Mouse (Mus musculus): ENCODE data around the gene Rnd3. TPM values are rescaled to one million over a fixed set of nuclear protein-coding genes. Genes with fewer than 3 reads are reported as not detected.

Rnd3 gene
- polyA plus RNA-seq (2015; fragmentation: Nextera tagmentation; extraction: Ambion mirVana): 73.4 and 105 TPM in 2 replicates

DNA sequence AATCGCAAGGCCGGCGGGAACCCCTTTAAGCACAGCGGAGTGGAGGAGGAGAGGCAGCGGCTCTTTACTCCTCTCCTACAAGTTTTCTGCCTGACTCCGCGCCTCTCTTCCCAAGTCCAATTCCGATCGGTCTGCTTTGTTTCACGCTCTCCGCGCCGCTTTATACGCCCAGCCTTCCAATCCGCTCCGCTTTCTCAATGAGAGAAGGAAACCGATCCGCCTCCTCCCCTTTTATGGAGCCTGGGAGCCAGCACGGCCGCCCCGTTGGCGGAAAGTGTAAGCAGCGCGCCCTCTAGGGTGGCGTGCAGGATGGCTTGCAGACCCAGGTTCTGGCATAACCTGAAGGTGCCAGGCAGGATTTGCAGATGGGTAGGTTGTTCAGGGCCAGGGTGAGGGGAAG lies at the start of gene Rnd3:
TSS of gene Rnd3 (minus strand) at position 137 of the 400 bp plus-strand sequence.

